Mouse (Mus musculus) heart, embryonic 12.5 days (tissue): Measurements from ENCODE around the gene Bpgm. TPM values are rescaled to one million over a fixed set of nuclear protein-coding genes. Genes with fewer than 3 reads are reported as not detected.
A peak's percentile ranks its signal among the peaks of the same experiment; 100 is the strongest.

Experiments
- ATAC-seq: fragments of 200-750 bp; cut with Nextera tagmentation; 2 replicates; pipeline ENCODE4 v1.8.0; 2017; ENCODE audit warnings: moderate TSS enrichment, moderate library complexity; ENCODE audit not compliant: insufficient number of reproducible peaks, low FRiP score
- H3K27ac ChIP-seq: fragments of 300-500 bp; sonication (generic); 2 replicates; pipeline ENCODE4 v1.5.1; 2016; ENCODE audit warnings: mild to moderate bottlenecking, moderate library complexity; ENCODE audit not compliant: poor library complexity, severe bottlenecking
- H3K27me3 ChIP-seq: fragments of 300-500 bp; sonication (generic); replicated peaks from 2 replicates; pipeline ENCODE4 v1.6.1; 2016; ENCODE audit warnings: mild to moderate bottlenecking, moderate library complexity
- H3K36me3 ChIP-seq: fragments of 300-500 bp; sonication (generic); 2 replicates; pipeline ENCODE4 v1.6.1; 2016; ENCODE audit warnings: mild to moderate bottlenecking, moderate library complexity
- H3K4me1 ChIP-seq: fragments of 300-500 bp; sonication (generic); replicated peaks from 2 replicates; pipeline ENCODE4 v1.6.1; 2016; ENCODE audit warnings: mild to moderate bottlenecking
- H3K4me2 ChIP-seq: fragments of 300-500 bp; sonication (generic); 2 replicates; pipeline ENCODE4 v1.6.1; 2016; ENCODE audit warnings: mild to moderate bottlenecking, moderate library complexity
- H3K4me3 ChIP-seq: fragments of 300-500 bp; sonication (generic); 2 replicates; pipeline ENCODE4 v1.5.1; 2016; ENCODE audit warnings: mild to moderate bottlenecking
- H3K9ac ChIP-seq: fragments of 300-500 bp; sonication (generic); 2 replicates; pipeline ENCODE4 v1.6.1; 2016; ENCODE audit warnings: mild to moderate bottlenecking, moderate library complexity
- H3K9me3 ChIP-seq: fragments of 300-500 bp; sonication (generic); replicated peaks from 2 replicates; pipeline ENCODE4 v1.6.1; 2016; ENCODE audit warnings: mild to moderate bottlenecking, moderate library complexity
- WGBS: fragments of 180-500 bp; shearing (Covaris S2); methylation state at CpG from one replicate; pipeline ENCODE4 v1.1.7; 2016; 5-methylcytosine and 5-hydroxymethylcytosine counted together
- polyA plus RNA-seq: library from polyadenylated mRNA; unstranded; fragments of >200 nt; fragmentation: Nextera tagmentation; extraction: Ambion mirVana; gene quantifications from 2 replicates; pipeline ENCODE4 v1.2.1, GENCODE M21; 2016

Bpgm gene
- polyA plus RNA-seq, 1 experiment from 2014 or later = 85.2 TPM

- Histone ChIP-seq H3K4me3 (no peak overlapping the region), H3K9ac (no peak overlapping the region), H3K4me1 (peaks cover 37% of the 10 kb centered on the region), H3K27ac (no peak overlapping the region), H3K4me2 (peak overlapping the region; percentile 28; the same call in 1 of the 2 replicates), H3K9me3 (no peaks in the 10 kb centered on the region), H3K36me3 (peaks cover 11% of the 10 kb centered on the region), H3K27me3 (no peaks in the 10 kb centered on the region)
- WGBS = 89% methylated on average over 7 of the region's 7 CpGs
- ATAC-seq = no peak
These were observed 7.8 kb downstream of the Bpgm start for GRCm38 (mm10) chr6:34483811-34484210.

DNA sequence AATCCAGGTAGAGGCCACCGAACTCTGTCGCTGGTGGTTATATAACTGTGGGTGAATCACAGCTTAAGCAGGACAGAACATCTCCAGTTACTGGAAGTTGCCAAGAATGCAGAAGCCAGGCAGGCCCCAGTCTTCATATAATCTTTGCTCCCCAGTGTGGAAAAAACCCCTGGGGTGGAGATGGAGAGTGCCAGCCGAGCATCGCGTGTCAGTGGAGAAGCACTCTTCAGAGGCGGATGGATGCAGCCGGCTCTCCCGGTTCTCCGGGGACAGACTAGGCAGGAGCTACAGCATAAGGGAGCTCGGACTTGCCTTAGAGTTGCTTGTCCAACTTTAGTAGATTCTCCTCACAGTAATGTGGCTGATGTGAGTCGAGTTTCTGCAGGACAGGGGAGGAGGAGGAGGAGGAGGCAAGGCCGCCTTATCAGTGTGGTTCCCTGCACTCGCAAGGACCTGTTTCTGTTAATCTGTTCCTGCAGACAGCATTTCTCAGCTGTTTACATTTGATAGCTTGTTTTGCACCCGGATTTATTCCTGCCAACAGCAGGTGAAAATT is 10.1 kb downstream of the Bpgm start:
- no peaks in the 10 kb centered on the region for H3K9me3 ChIP-seq
- H3K27ac ChIP-seq = 0 out of 2 replicates have a peak overlapping the region, but pooled peaks have one; percentile 28
- WGBS = 52% methylated on average over 14 of the region's 14 CpGs
- H3K4me3 ChIP-seq = no peak overlapping the region
- peak overlapping the region; percentile 45; the same call in 1 of the 2 replicates for H3K4me2 ChIP-seq
- no peaks in the 10 kb centered on the region for H3K27me3 ChIP-seq
- peak; percentile 87 for ATAC-seq
- H3K9ac ChIP-seq = no peak overlapping the region
- H3K4me1 ChIP-seq = peaks cover 27% of the 10 kb centered on the region
- peaks cover 11% of the 10 kb centered on the region for H3K36me3 ChIP-seq

- 89% methylated on average over 21 of the region's 21 CpGs for WGBS
- Histone ChIP-seq H3K27ac (no peak overlapping the region), H3K9me3 (no peaks in the 10 kb centered on the region), H3K4me1 (peaks cover 10% of the 10 kb centered on the region), H3K4me3 (no peak overlapping the region), H3K27me3 (no peaks in the 10 kb centered on the region), H3K4me2 (no peak overlapping the region), H3K9ac (no peak overlapping the region), H3K36me3 (no peaks in the 10 kb centered on the region)
- ATAC-seq = no peak
These were observed 17.5 kb downstream of the Bpgm start for GRCm38 (mm10) chr6:34493327-34494095.

DNA sequence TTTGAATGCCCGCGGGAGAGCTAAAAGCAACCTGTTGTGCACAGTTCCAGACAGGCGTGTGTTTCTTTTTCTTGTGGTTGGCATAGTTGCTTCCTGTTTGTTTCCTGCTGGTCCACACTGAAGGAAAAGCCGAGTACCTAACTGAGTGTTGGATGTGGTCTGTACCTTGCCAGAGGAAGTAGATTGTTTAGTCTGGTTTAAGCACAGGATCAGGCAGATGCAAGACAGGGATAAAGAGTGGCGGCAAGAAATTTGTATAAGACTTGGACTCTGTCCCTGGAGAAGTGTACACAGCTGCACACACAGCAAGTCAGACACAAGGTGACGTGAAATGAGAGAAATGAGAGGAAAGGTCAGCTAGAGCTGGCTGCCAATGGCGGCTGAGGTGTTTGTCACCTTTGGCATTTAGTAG is 19.1 kb downstream of the Bpgm start:
- no peak overlapping the region for H3K27ac ChIP-seq
- H3K9me3 ChIP-seq = no peaks in the 10 kb centered on the region
- no peak overlapping the region for H3K4me2 ChIP-seq
- WGBS = 55% methylated on average over 7 of the region's 7 CpGs
- H3K9ac ChIP-seq = no peak overlapping the region
- no peaks in the 10 kb centered on the region for H3K36me3 ChIP-seq
- peaks cover 10% of the 10 kb centered on the region for H3K4me1 ChIP-seq
- no peaks in the 10 kb centered on the region for H3K27me3 ChIP-seq
- ATAC-seq = no peak
- no peak overlapping the region for H3K4me3 ChIP-seq

- no peak overlapping the region for H3K4me2 ChIP-seq
- 77% methylated on average over 5 of the region's 5 CpGs for WGBS
- no peaks in the 10 kb centered on the region for H3K36me3 ChIP-seq
- H3K9ac ChIP-seq = no peak overlapping the region
- peaks cover 12% of the 10 kb centered on the region for H3K4me1 ChIP-seq
- H3K27me3 ChIP-seq = no peaks in the 10 kb centered on the region
- ATAC-seq = no peak
- no peak overlapping the region for H3K27ac ChIP-seq
- no peaks in the 10 kb centered on the region for H3K9me3 ChIP-seq
- H3K4me3 ChIP-seq = no peak overlapping the region
These were observed 22.1 kb downstream of the Bpgm start for GRCm38 (mm10) chr6:34497991-34498625.

GRCm38 (mm10) chr6:34502291-34502690 is 26.3 kb downstream of the Bpgm start:
- H3K4me3 ChIP-seq = no peak overlapping the region
- peaks cover 14% of the 10 kb centered on the region; the same call in 1 of the 2 replicates for H3K4me1 ChIP-seq
- no peak for ATAC-seq
- H3K4me2 ChIP-seq = no peak overlapping the region
- WGBS = 77% methylated on average over 7 of the region's 7 CpGs
- no peaks in the 10 kb centered on the region for H3K9me3 ChIP-seq
- H3K36me3 ChIP-seq = peaks cover 10% of the 10 kb centered on the region
- H3K27ac ChIP-seq = no peak overlapping the region
- H3K9ac ChIP-seq = no peak overlapping the region
- no peaks in the 10 kb centered on the region for H3K27me3 ChIP-seq

DNA sequence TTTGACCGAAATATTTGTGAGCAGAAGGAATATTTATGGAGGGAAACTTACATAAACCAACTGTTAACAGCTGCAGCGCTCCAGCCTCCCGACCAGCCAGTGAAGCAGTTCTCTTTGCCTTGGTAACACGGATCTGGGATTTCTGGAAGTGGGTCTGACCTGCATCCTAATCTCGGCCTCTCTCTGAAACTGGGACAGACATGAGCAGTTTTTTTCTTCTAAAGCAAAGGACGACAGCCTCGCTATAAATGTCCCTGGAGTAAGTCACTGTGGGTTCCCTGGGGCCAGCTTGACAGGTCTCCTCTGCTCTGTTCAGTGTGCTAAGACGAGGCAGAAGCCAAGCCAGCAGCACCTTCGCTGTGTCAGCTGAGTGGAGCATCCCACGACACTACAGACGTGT is 29.9 kb downstream of the Bpgm start:
- no peak overlapping the region for H3K4me2 ChIP-seq
- H3K4me1 ChIP-seq = peaks cover 20% of the 10 kb centered on the region
- H3K27ac ChIP-seq = no peak overlapping the region
- WGBS = 63% methylated on average over 11 of the region's 11 CpGs
- no peaks in the 10 kb centered on the region for H3K27me3 ChIP-seq
- ATAC-seq = no peak
- H3K4me3 ChIP-seq = no peak overlapping the region
- H3K9me3 ChIP-seq = no peaks in the 10 kb centered on the region
- H3K9ac ChIP-seq = no peak overlapping the region
- H3K36me3 ChIP-seq = peaks cover 10% of the 10 kb centered on the region

GRCm38 (mm10) chr6:34507581-34507980 is 31.6 kb downstream of the Bpgm start:
- Histone ChIP-seq H3K4me1 (peaks cover 24% of the 10 kb centered on the region), H3K4me2 (no peak overlapping the region)
- WGBS = 75% methylated on average over 4 of the region's 4 CpGs

GRCm38 (mm10) chr6:34508016-34508415 is 32.0 kb downstream of the Bpgm start:
- 76% methylated on average over 4 of the region's 4 CpGs for WGBS
- H3K27me3 ChIP-seq = no peaks in the 10 kb centered on the region

More at GRCm38 (mm10) chr6:34507581-34507980, 31.6 kb downstream of the Bpgm start:
- ATAC-seq = no peak
- Histone ChIP-seq H3K36me3 (peaks cover 10% of the 10 kb centered on the region), H3K9me3 (no peaks in the 10 kb centered on the region), H3K9ac (no peak overlapping the region), H3K4me3 (no peak overlapping the region), H3K27me3 (no peaks in the 10 kb centered on the region), H3K27ac (no peak overlapping the region)

DNA sequence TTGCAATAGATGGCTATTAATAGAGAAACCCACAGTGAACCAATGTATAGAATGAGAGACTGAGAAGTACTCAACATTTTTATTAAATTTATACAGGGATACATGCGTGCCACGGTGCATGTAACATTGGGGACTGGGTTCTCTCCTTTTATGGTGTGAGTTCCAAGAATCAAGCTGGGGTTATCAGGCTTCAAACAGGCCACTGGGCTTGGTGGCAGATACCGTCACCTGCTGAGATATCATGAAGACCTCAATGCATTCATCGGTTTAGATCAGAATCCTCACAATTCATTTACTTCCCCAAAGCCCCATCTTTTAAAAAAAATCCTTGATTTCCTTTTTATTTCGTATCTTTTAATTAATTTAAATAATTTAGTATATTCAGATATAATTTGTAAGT is 34.3 kb downstream of the Bpgm start:
- WGBS = 81% methylated on average over 5 of the region's 5 CpGs
- no peaks in the 10 kb centered on the region for H3K27me3 ChIP-seq
- no peak overlapping the region for H3K4me2 ChIP-seq
- H3K9ac ChIP-seq = no peak overlapping the region
- H3K9me3 ChIP-seq = no peaks in the 10 kb centered on the region
- peaks cover under 1% of the 10 kb centered on the region; the same call in 1 of the 2 replicates for H3K36me3 ChIP-seq
- peaks cover 26% of the 10 kb centered on the region for H3K4me1 ChIP-seq
- no peak overlapping the region for H3K4me3 ChIP-seq
- no peak overlapping the region for H3K27ac ChIP-seq
- ATAC-seq = no peak

More at GRCm38 (mm10) chr6:34508016-34508415, 32.0 kb downstream of the Bpgm start:
- Histone ChIP-seq H3K9ac (no peak overlapping the region), H3K36me3 (peaks cover 10% of the 10 kb centered on the region), H3K27ac (no peak overlapping the region), H3K4me2 (no peak overlapping the region), H3K9me3 (no peaks in the 10 kb centered on the region), H3K4me3 (no peak overlapping the region), H3K4me1 (peaks cover 22% of the 10 kb centered on the region)
- 0 out of 2 replicates have a peak, but pooled peaks have one; percentile 42 for ATAC-seq

GRCm38 (mm10) chr6:34511410-34511809 is 35.4 kb downstream of the Bpgm start:
- no peaks in the 10 kb centered on the region for H3K36me3 ChIP-seq
- H3K9ac ChIP-seq = no peak overlapping the region
- no peak overlapping the region for H3K4me3 ChIP-seq
- H3K9me3 ChIP-seq = no peaks in the 10 kb centered on the region
- 25% methylated on average over 2 of the region's 2 CpGs for WGBS
- no peaks in the 10 kb centered on the region for H3K27me3 ChIP-seq
- peaks cover 22% of the 10 kb centered on the region for H3K4me1 ChIP-seq
- H3K4me2 ChIP-seq = no peak overlapping the region
- peak; percentile 47; the same call in 1 of the 2 replicates for ATAC-seq
- H3K27ac ChIP-seq = no peak overlapping the region
